Mouse (Mus musculus): ENCODE measurements around the gene G0s2.
"Not testable (repeated sequence)": the region's sequence is repeated elsewhere in the genome, so short reads cannot be mapped to it uniquely, and the experiment has no call there.

Gene G0s2

DNA sequence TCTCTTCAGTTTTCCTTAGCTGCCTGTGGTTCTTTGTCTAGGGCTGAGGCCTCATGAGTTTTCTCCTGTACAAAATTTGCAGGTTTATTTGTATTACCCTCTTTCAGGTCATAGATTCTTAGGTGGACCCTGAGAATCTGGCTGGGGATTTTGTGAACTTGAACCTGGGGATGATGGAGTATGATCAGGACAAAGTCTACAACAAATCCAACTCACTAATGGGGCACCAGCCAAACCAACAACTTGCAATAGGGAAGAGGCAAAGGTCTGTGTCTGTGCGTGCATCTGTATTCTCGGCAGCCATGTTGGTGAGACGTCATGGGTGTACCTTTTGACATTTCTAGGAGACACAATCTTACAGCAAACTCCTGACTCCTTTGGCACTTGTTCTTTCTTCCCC lies 16.1 kb upstream of the G0s2 start:
- DNase-seq (ENCODE audit: low spot score in 2 of 2) = no peak

DNA sequence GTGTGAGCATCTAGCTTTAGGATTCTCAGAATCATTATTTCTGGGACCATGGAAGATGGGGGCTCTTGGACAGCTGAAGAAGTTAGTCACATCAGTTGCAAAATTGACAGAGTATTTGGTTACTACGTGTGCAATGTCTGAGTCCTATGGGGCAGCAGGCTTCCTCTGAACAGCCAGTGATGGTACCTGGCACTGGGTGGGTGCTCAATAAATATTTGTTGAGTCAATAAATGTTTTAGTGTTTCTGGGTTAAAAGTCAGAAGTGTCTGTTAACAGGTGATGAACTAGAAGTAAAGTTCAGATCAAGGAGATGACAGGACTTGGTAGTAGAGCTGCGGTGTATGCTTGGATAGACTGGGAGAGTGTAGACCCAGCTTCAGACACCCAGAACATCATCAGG lies 14.6 kb upstream of the G0s2 start:
- DNase-seq (ENCODE audit: low spot score in 2 of 2) = no peak

DNA sequence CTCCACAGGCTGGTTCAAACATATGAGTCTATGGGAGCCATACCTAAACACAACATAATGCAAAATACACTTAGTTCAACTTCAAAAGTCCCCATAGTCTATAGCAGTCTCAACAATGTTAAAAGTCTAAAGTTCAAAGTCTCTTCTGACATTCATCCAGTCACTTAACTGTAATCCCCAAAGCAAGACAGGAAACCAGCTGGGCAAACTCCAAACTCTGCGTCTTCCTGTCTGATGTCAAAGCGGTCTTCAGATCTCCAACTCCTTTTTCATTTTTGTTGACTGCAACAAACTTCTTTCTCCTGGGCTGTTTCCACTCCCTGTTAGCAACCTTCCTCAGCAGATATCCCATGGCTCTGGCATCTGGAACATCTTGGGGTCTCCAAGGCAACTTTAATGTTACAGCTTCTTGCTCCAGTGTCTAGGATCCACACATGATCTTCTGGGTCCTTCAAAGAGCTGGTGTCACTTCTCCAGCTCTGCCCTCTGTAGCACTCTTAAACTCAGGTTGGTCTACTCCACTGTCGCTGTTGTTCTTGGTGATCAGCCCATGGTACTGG lies 12.8 kb upstream of the G0s2 start:
- not testable (repeated sequence) for DNase-seq (ENCODE audit: low spot score in 2 of 2)

DNA sequence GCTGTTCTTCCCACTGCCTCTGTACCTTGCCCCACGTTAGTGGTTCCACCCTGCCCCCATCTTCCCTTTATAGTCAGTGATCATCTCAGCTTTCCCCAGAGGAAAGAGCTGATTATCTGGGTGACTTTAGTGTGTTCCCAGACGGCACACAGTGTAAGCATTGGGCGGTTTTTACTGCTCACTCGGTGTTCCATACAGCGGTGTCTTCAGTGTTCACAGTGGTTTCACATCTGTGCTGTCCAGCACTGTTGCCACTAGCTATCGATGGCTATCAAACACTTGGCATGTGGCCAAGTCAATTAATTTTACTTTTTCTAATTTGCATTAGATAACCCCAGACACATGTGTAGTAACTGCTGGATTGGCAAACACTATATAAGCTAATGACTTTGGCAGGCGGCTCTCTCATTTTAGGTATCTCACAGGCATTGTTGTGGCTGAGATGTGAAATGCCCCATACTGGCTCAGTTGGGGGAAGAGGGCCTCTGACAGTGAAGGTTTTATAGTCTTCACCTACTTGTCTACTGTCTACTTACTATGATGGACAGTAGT lies 11.3 kb upstream of the G0s2 start:
- no peak for DNase-seq (ENCODE audit: low spot score in 2 of 2)

DNA sequence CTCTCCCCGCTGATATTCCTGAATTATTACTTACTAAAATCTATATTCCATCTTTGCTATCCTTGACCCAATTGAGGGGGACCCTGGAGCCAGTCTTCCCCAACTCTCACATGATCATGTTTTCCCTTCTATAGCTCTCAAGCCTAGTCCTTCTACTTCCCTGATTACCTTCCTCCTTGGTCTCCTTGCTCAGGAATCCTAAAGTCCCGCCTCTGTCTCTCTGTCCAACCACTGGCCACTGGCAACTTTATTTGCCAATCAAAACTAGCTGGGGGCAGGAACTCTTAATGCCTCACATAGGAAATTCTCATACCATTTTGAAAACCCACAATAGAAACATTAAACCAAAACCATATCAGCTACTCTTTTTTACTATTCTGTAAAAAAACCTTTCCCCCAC lies 8.3 kb upstream of the G0s2 start:
- no peak for DNase-seq (ENCODE audit: low spot score in 2 of 2)

DNA sequence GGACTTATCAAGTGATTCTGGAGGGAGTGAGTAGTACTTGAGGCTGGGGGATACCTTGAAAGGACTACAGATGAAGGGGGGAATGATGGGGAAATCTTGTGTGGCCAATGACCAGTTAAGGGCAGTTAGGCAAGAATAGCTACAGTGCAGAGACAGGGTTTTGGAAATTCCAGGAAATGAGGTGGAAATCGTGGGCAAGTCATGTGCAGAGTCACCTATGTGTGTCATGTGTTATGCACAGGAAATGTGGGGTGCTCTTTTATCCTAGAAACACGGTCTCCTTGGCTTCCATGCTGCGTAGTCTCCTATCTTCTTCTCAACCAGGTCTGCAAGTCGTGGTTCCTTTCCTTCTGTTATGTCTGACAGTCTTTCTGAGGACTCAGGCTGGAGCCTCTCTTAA lies 6.5 kb upstream of the G0s2 start:
- DNase-seq (ENCODE audit: low spot score in 2 of 2) = no peak

DNA sequence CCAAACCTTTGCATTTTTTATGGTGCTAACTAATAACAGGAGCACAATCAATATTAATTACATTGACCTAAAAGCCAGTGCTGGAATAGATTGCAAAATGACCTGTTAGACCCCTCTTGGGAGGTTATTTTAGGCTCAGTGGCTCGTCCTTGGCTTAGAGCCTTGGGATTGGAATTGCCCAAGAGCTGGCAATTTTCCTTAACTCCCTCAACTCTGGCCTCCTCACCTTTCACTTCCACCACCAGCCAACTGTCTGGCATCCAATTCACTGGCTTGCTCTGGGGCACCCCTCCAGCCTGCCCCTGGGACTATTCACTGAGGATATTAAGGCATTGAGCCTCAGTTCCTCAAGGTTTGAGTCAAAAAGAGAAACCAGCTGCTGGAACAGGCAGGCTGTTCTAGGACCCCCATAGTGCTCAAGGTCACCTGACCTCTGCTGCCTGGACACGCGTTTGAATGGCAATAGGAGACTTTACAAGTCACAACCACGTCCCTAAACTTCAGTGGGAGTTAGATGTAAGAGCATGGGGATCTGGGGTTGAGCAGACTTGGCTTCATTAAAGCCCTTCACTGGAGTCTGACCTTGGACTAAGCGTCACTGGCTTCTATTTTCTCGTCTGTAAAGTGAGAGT lies 5.5 kb upstream of the G0s2 start:
- peak in 1 of 2 experiments; percentile 47 for DNase-seq (ENCODE audit: low spot score in 2 of 2)

DNA sequence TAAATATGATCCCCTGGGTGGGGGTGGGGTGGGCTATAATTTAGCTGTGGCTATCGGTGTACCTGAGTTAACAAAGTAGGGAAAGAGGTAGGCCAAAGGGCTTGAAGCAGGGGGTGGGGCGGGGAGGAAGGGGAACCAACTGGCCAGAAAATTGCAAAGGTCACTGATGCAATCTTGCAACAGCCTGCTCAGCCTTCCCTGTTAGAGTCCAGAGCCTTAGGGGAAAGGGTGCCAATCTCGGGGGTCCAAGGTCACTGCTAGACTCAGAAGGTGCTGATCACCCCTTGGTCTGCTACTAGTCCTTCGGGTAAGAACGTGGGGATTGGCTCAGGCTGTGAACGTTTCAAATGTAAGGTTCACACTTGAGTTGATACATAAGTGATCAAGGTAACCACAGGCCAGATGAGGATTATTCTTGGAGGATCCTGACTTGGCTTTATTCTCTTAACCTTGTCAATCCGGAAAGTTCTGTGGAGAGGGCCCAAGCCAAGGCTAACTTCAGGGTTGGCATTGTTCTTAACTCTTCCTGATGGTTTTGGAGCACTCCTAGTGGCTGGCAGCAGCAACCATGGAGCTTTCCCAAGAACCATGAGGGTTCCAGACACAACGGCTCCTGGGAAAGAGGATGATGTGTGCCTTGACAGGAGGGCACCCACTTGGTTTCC lies 1.5 kb upstream of the G0s2 start:
- DNase-seq (ENCODE audit: low spot score in 2 of 2) = no peak

DNA sequence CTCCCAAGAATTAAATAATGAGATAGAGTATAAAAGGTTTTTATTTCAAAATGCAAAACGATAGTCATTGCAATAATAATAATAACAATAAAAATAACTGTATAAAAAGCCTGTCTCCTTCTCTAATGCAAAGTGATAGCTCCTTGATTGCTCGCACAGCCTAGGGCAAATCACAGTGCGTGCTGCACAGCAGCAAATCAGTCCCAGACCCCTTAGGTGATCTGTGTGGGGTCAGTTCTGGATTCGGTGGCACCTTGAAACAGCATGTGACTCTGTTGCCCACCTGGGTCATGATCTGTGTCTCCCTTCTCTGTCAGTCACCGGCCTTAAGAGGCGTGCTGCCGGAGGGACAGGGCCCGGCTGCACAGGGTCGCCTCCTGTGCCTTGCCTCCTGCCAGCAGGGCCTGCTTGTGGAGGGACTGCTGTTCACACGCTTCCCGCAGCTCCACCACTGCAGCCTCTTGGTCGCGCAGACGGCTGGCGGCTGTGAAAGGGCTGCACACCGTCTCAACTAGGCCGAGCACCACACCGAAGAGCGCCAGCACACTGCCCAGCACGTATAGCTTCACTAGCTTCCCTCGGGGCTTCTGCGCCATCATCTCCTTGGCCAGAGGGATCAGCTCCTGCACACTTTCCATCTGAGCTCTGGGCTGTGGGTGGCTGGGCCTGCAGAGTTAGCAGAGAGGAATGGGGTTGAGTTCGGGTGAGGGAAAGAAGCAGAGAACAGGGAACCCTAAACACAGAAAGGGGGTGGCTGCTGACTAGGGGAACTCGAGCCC lies 691 bp downstream of the G0s2 start:
- DNase-seq (ENCODE audit: low spot score in 2 of 2) = no peak

DNA sequence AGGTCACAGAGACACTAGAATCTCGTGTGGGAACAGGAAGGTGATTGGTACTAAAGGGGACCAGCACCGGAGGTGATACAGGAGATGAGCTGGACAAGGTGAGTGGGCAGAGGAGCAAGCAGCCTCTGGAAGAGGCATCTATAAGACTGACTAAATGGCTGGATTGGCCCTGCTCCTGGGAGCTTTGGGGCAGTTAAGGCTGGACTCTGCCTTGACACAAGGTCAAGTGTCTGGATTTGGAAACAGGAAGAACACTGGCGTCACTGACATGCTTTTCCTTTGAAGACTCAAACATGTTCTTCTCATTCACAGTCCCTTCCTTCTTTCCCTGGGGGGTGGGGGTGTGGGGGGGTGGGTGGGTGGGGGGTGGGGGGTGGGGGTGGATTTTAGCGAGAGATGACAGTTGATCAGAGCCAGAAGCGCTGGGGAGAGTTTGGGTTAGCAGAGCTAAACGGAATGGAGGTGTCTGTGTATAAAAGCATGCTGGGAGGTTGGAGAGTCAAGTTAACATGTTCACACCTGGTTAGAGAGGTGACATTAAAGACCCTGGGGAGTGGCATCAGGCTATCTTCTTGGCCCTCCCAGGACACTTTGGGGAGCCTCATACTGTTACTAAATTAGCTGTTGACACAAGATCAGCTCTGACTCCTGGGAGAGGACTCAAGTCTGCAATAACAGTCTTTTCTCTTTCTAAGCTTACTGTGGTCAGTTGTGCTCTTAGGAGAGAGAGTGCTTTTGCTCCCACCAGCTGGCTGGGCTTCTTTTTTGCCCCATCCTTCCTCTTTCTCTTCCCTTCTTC lies 1.9 kb downstream of the G0s2 start:
- peak in 1 of 2 experiments; percentile 38 for DNase-seq (ENCODE audit: low spot score in 2 of 2)

DNA sequence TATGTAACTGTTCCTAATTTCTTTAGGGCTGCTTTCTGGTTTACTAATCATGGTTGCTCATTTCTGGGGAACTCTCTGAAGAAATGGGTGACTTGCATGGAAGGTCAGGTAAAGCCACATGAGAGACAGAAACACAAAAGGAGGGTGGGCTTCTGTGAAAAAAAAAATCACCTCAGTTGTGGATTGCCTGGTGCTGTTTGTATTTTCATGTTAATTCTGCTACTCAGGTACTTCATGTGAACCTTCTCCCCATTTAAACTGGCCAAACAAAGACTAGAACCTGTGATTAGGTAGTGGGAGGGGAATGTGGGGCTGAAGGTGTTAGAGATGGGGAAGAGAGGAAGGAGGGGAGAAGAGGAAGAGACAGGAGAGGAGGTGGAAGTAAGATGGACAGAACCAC lies 7.3 kb downstream of the G0s2 start:
- DNase-seq (ENCODE audit: low spot score in 2 of 2) = no peak

DNA sequence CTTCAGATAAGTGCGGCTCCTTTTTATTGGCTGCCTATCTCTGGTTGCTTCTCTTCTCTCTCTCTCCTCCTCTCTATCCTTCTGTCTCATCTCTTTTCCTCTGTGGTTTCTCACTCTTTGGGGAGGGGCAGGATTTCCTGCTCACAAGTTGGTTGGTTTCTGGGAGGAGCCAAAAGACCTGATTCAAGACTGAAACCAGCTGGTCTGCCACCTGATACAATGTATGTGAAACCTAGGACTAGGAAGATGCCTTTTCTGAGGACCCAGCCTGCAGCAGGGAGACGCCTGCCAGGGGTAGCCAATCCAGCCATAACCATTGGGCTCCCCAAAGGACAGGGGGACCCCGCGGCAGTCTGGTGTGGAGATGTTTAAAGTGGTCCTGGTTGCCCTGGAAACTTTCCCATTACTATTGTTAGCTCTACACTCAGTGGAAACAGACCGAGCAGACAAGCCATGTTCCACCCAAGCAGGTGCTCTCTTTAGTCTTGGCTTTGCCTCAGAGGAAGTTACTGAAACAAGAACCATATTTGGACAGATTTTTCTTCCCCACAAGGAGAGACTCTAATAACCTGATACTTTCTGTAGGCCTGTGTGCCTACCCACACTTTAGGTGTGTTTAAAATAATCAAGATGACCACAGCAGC lies 8.9 kb downstream of the G0s2 start, which contains the start of gene Hsd11b1:
Gene Hsd11b1 (minus strand): TSS at position 121 of the 644 bp plus-strand sequence.
- no peak for DNase-seq (ENCODE audit: low spot score in 2 of 2)

DNA sequence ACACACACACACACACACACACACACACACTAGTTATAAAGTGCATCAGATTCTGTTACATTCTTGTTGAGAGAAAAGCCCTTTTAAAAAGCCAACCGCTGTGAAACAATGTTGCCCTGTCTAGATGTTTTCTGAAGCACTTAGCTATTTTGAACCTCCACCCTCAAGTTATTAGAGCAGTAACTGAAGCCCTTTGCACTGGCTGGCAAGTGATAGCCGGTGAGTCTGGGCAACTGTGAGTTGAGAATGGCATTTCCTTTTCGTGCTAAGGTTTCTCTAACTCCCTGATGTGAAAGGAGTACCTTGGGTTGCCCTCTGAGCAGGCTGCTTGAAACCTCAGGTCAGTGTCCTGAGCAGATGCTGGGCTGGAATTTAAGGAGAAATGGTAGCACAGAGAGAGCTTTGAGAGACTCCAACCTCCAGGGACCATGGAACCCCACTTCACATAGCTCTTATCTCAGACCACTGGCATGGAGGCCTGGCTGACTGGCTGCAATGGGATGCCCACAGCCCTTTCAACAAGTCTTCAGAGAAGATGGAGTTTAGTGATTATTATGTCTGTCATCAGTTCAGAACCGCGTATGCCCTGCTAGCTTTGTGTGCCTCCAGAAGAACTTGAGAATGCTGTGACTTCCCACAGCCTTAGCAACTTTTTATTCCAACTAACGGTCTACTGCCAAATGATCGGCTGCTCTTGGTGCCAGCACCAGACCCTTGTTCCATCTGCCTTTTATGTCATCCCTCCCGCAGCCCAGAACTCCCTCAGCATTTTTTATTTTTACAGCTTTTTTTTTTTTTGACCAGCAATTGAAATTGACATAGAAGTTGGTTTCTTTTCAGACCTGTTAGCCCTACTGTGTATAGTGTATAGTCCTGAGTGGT lies 9.8 kb downstream of the G0s2 start:
- DNase-seq (ENCODE audit: low spot score in 2 of 2) = no peak

DNA sequence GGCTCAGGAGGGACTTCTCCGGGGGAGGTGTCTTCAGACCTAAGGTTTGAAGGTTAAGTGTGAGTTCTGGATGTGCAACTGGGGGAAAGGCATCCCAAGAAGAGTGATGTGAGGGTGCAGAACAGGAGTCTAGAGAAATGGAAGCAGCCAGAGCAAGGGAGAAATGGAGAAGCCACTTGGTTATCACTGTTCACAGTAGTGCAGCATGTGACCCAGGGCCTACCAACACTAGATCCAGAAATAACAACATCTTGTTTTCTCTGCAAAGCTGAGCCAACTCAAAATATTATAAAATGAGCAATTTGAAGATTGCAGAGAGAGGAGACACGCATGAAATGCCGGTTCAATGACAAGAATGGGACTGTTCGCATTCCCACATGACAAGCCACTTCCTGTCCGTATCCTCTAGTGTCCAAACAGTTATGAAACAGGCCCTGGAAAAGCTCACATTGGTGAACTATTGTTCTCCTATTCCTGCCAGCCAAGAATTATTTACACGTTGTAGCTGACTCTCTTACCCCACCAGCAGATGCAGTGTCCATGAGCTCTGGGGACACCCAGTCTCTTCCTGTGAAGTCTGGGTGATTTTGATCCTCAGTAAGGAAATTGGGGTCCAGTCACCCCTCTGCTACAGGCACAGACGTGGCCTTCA lies 11.0 kb downstream of the G0s2 start:
- peak; percentile 88 to 93 for DNase-seq (ENCODE audit: low spot score in 2 of 2)

DNA sequence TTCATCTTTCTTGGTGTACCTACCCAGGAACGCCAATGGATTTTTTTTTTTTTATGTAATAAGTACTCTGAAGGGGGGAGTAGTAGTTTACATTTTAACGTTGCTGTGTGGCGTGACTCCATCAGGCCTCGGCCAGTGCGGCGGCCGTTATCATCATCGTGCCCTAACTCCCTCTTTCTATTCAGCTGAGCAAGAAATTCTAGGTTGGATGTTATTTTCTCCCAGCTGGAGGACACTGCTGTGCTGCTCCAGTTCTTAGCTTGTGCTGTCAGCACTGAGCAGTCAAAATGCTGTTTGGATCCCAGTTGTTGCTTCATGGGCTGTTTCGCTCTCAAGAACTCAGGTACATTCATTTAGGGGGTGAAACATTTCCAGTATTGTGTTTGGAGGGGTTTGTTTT lies 13.5 kb downstream of the G0s2 start:
- no peak for DNase-seq (ENCODE audit: low spot score in 2 of 2)

DNA sequence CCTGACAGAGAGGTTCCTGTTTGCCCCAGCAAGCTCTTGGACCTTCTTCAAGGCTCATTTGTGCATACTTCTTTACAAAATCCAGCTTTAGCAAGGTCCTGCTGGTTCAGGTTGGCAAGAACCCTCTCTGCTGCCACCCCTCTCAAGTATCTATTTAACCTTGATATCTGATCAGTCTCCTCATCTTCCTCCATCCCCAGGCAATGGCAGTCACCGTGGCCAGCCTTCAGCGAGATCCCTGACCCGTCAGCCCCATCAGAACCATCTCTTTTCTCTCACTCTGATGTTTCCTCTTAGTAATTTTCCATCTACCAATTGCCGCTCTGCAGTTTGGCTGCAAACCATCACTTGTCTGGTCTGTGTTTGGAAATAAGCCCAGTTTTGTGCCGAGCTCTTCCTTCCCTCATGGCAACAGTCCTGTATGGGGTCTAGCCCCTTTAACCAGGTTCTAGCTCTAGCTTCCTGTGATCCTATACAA lies 16.4 kb downstream of the G0s2 start:
- no peak for DNase-seq (ENCODE audit: low spot score in 2 of 2)

DNA sequence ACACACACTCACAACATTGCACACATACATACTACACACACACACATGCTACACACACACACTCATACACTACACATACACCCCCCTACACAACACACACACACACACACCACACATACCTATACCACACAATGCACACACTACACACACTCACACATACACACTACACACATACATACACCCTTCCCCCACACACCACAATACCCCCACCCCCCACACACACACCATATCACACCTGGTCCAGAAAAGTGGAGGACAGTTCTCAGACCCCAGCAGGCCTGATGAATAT lies 16.8 kb downstream of the G0s2 start:
- DNase-seq (ENCODE audit: low spot score in 2 of 2) = no peak

DNA sequence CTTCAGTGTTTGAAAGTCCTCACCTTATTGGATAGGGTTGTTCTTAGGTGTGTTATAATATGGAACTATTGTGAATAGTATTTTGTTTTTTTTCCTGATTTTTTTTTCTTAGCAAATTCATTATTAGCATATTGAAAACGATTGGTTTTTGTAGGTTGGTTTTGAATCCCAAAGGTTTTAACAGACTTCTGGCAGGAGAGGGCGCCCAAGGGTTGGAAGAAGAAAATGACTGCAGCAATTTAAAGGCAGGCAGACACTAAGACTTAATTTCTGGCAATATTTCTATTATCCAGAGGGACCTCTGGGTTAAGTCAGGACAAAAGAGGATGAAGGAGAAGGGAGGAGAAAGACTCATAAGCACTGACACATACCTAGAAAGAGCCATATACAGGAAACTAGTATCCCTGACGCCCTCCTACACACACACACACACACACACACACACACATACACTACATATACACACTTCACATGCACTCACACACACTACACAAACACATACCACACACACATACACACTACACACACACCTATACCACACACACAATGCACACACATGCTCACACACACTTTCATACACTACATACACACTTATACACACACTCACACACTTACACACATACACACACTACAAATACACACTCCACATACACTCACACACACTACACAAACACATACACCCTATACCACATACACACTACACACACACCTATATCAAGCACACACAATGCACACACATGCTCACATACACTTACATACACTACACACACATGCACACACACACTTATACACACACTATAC lies 17.3 kb downstream of the G0s2 start:
- DNase-seq (ENCODE audit: low spot score in 2 of 2) = peak in 1 of 2 experiments; percentile 73

DNA sequence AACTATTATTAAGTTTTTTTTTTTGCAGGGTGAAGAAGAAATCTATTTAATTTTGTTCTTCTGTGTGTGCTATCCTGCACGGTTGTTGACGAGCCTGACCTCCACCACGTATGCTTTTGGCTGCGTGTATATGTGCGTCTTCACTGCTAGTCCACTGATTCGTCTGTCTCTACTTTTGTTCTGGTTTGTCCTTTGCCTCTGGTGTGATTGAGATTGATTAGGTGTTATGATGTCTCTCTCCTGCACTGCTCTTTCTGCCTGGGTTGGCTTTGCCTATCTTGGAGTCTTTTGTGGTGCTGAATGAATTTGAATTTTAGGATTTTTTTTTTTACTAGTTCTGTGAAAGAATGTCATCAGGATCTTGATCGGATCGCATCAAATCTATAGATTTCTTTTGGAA lies 18.0 kb downstream of the G0s2 start:
- DNase-seq (ENCODE audit: low spot score in 2 of 2) = no peak

All from heart, adult 9 months (tissue).